Mouse (Mus musculus): ENCODE data around the gene Olfr117. TPM values are rescaled to one million over a fixed set of nuclear protein-coding genes. Genes with fewer than 3 reads are reported as not detected.
"Not testable (repeated sequence)": the region's sequence is repeated elsewhere in the genome, so short reads cannot be mapped to it uniquely, and the experiment has no call there.

Olfr117 gene
- not detected for polyA plus RNA-seq (2017; shearing (Covaris generic))

DNA sequence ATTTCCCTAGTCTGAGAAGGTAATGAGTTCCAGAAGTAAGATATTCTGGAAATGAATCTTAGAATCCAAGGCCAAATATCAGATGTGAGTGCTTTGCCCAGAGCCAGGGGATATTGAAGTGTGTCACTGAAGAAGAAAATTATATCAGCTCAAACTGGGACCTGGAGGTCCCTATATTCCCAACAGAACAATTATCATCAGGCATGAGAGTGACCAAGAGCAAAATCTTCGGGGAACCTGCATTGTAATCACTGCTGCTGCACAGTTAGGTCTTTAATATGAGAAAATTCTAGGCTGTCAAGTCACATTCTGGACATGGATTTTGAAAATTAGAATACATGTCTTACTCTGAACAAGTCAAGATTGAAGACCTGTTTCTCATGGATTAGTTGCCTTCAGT is at the start of gene Olfr117:
Gene Olfr117 (minus strand): TSS at position 101 of the 400 bp plus-strand sequence.
- ATAC-seq = no peak

DNA sequence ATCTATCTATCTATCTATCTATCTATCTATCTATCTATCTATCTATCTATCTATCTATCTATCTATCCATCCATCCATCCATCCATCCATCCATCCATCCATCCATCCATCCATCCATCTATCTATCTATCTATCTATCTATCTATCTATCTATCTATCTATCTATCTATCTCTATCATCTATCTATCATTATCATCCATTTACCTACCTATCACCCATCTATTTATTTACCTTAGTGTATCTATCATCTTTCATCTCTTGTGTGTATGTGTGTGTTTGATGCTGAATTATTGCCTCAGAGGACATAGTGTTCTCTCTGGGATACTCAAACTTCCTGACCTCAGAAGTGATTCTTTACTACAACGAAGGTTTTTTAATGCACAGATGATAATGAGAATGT is 32.7 kb upstream of the Olfr117 start, which contains the start of gene Olfr119:
Gene Olfr119 (plus strand): TSS at position 301 of the 400 bp plus-strand sequence.
- not testable (repeated sequence) for ATAC-seq

DNA sequence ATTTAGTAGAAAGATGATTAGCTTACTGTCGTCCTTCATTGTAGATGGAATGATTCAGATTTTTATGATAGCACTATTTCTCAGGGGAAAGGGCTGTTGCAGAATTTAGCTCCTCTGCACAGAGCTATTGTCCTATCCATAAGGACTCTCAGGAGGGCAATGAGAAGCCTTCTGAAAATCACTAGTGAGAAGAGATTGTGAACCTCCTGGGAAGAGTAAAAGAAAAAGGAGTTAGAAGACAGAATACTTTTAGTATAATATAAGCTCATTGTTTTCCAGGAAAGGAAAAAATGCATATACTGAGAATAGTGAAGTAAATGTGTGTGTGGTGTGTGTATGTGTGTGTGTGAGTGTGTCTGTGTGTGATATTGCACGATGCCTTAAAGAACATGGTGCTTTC is 3.1 kb upstream of the Olfr117 start, which contains the start of gene Olfr118:
Gene Olfr118 (plus strand): TSS at position 301 of the 400 bp plus-strand sequence.
- ATAC-seq = no peak

DNA sequence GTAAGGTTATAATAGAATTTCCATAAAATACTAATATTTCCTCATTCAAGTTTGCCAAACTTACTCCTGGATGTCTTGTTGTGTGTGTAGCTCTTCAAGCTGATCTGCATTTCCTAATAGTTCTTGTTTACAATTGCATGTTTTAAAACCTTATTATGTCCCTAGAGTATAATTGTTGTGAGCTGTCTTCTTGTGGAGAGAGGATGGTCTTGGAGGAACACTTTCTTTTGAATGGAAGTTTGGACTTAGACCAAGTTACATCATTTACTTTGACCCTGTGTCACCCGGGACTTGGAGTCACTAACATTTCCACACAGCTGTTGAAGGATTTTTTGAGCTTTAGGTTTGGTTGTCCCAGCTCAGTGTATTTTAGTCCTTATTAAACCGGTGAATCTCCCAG is 36.6 kb downstream of the Olfr117 start, which contains the start of the genes Olfr115 and Olfr116:
Gene Olfr115 (minus strand): TSS at position 101 of the 400 bp plus-strand sequence.
Gene Olfr116 (minus strand): TSS at position 191 of the 400 bp plus-strand sequence.
- ATAC-seq = no peak

Other genes starting within 250 kb of the Olfr117 start
- gene Olfr108, start 218.3 kb downstream of the Olfr117 start, polyA plus RNA-seq (2017; shearing (Covaris generic)) = not detected
- not detected for gene Olfr109, start 204.9 kb downstream of the Olfr117 start, polyA plus RNA-seq (2017; shearing (Covaris generic))
- gene H2-M2, start 180.2 kb downstream of the Olfr117 start, polyA plus RNA-seq (2017; shearing (Covaris generic)) = not detected
- not detected for gene Olfr110, start 171.3 kb downstream of the Olfr117 start, polyA plus RNA-seq (2017; shearing (Covaris generic))
- gene Olfr111, start 155.8 kb downstream of the Olfr117 start, polyA plus RNA-seq (2017; shearing (Covaris generic)) = not detected
- gene Olfr112, start 94.3 kb downstream of the Olfr117 start, polyA plus RNA-seq (2017; shearing (Covaris generic)) = not detected
- not detected for gene Olfr113, start 86.1 kb downstream of the Olfr117 start, polyA plus RNA-seq (2017; shearing (Covaris generic))
- not detected for gene Olfr114, start 71.0 kb downstream of the Olfr117 start, polyA plus RNA-seq (2017; shearing (Covaris generic))
- not detected for gene Olfr115, start 36.7 kb downstream of the Olfr117 start, polyA plus RNA-seq (2017; shearing (Covaris generic))
- not detected for gene Olfr116, start 36.6 kb downstream of the Olfr117 start, polyA plus RNA-seq (2017; shearing (Covaris generic))
- under 1 TPM in 1 of 2 experiments, not detected in 1; 0.30 TPM for gene Olfr118, start 3.2 kb upstream of the Olfr117 start, polyA plus RNA-seq (2017; shearing (Covaris generic))
- not detected for gene Olfr119, start 32.8 kb upstream of the Olfr117 start, polyA plus RNA-seq (2017; shearing (Covaris generic))
- gene Olfr120, start 58.0 kb upstream of the Olfr117 start, polyA plus RNA-seq (2017; shearing (Covaris generic)) = not detected
- not detected for gene Olfr121, start 85.1 kb upstream of the Olfr117 start, polyA plus RNA-seq (2017; shearing (Covaris generic))
- gene Olfr122, start 104.8 kb upstream of the Olfr117 start, polyA plus RNA-seq (2017; shearing (Covaris generic)) = under 1 TPM in 1 of 2 experiments, not detected in 1; 0.27 TPM
- not detected for gene Olfr123, start 129.7 kb upstream of the Olfr117 start, polyA plus RNA-seq (2017; shearing (Covaris generic))
- gene Olfr124, start 136.1 kb upstream of the Olfr117 start, polyA plus RNA-seq (2017; shearing (Covaris generic)) = not detected
- gene Olfr125, start 169.2 kb upstream of the Olfr117 start, polyA plus RNA-seq (2017; shearing (Covaris generic)) = not detected
- gene Olfr126, start 183.7 kb upstream of the Olfr117 start, polyA plus RNA-seq (2017; shearing (Covaris generic)) = not detected
- under 1 TPM in 1 of 2 experiments, not detected in 1; 0.11 TPM for gene Olfr127, start 236.7 kb upstream of the Olfr117 start, polyA plus RNA-seq (2017; shearing (Covaris generic))